In the genomic region with DNA sequence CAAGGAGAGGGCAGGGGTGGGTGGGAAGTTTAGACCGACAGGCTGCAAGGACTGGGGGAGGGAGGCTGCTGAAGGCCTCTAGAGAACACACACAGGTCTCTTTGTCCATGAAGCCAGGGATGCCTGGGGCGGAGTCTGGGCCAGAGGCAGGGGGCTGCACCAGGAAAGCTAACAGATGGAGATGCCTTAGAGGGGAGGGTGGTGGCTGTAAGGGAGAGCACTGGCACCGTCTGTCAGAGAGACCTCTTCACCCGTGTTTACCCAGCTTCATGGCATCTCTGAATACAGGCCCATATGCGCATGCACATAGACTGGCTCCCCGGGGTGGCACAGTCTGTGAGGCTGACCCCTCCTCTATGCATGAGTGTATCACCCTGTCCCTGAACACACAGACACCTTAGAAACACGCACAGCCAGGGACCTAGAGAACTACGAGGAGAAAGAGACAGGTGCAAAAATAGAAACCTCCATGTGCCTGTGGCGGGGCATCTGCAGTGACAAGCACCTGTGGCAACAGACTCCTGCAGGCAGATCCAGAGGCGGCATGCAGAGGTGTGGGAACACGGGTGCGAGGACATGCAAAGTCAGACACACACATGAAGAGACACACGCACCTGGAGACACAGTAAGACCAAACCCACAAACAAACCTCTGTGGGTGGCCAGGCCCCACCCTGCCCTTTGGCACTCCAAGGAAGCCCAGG, we compare ENCODE assay signal across 8 mouse cellular contexts. TPM values are rescaled to one million over a fixed set of nuclear protein-coding genes. Genes with fewer than 3 reads are reported as not detected.
DNase-seq lines count a peak whose midpoint lies in the region; ATAC-seq and TF ChIP-seq lines count a peak whose summit lies in the region.

No protein-coding gene starts in this region.

- TF ChIP-seq POLR2A in limb, embryonic 14.5 days (IDR thresholded peaks at IDR 0.05; ENCODE audit: borderline replicate concordance, extremely low read depth, insufficient read depth, insufficient read length), result no peak
- TF ChIP-seq POLR2A in thymus, adult 2 months (IDR thresholded peaks at IDR 0.05; ENCODE audit: control insufficient read depth, extremely low read depth, insufficient read depth, low read length, poor library complexity), result no peak

- peaks cover 72% of the 10 kb centered on the region for H3K4me1 ChIP-seq in kidney, embryonic 16.5 days (ENCODE audit: insufficient read depth, low read length)
- H3K4me1 ChIP-seq in forebrain, embryonic 11.5 days (replicated peaks; ENCODE audit: control insufficient read depth, insufficient read depth, low read length), result peaks cover 34% of the 10 kb centered on the region
- H3K4me1 ChIP-seq in limb, embryonic 14.5 days (ENCODE audit: control insufficient read depth, insufficient read depth, low read length), result peaks cover 36% of the 10 kb centered on the region
- peaks cover 91% of the 10 kb centered on the region for H3K4me1 ChIP-seq in thymus, adult 2 months (replicated peaks; ENCODE audit: control insufficient read depth, insufficient read depth, low read length)

- no peaks in the 10 kb centered on the region for H3K27me3 ChIP-seq in kidney, embryonic 16.5 days (ENCODE audit: insufficient read depth, low read length)
- H3K27me3 ChIP-seq in forebrain, embryonic 11.5 days (ENCODE audit: control insufficient read depth, insufficient read depth, low read length), result no peaks in the 10 kb centered on the region
- no peaks in the 10 kb centered on the region for H3K27me3 ChIP-seq in limb, embryonic 14.5 days (ENCODE audit: control insufficient read depth, insufficient read depth, low read length)
- H3K27me3 ChIP-seq in thymus, adult 2 months (ENCODE audit: control insufficient read depth, insufficient read depth, low read length), result no peaks in the 10 kb centered on the region

- no peak for DNase-seq in kidney, postnatal 25 days
- peak; percentile 80 for DNase-seq in forebrain, embryonic 11.5 days (ENCODE audit: low spot score)
- no peak for DNase-seq in limb, embryonic 14.5 days (ENCODE audit: low spot score)
- DNase-seq in thymus, adult 2 months, result peak; percentile 30
- no peak for DNase-seq in layer of hippocampus, adult 18-20 months (ENCODE audit: low spot score in 2 of 2)
- no peak for DNase-seq in ovary, postnatal 10 days (ENCODE audit: low spot score)

- TF ChIP-seq CTCF in thymus, adult 2 months (IDR thresholded peaks at IDR 0.05; ENCODE audit: borderline replicate concordance, control insufficient read depth, extremely low read depth, insufficient read depth, low read length, poor library complexity), result no peak

- ATAC-seq in kidney, embryonic 16.5 days (ENCODE audit: low FRiP score, low TSS enrichment), result 0 out of 2 replicates have a peak, but pooled peaks have one; percentile 5
- ATAC-seq in forebrain, embryonic 11.5 days (replicated peaks; ENCODE audit: low FRiP score), result peak; percentile 67
- ATAC-seq in limb, embryonic 14.5 days (ENCODE audit: low FRiP score, low read depth), result no peak
- no peak for ATAC-seq in megakaryocyte progenitor cell, adult 5-6 weeks (replicated peaks; ENCODE audit: poor library complexity)

- no peak overlapping the region for H3K4me3 ChIP-seq in kidney, embryonic 16.5 days (ENCODE audit: low read length)
- no peak overlapping the region for H3K4me3 ChIP-seq in forebrain, embryonic 11.5 days (ENCODE audit: low read depth, low read length)
- H3K4me3 ChIP-seq in limb, embryonic 14.5 days (replicated peaks; ENCODE audit: low read length), result no peak overlapping the region
- H3K4me3 ChIP-seq in thymus, adult 2 months (ENCODE audit: control insufficient read depth, insufficient read depth, low read length), result no peak overlapping the region

- H3K9me3 ChIP-seq in kidney, embryonic 16.5 days (ENCODE audit: low read length), result no peaks in the 10 kb centered on the region
- H3K9me3 ChIP-seq in forebrain, embryonic 11.5 days (ENCODE audit: control insufficient read depth, low read length), result no peaks in the 10 kb centered on the region
- no peaks in the 10 kb centered on the region for H3K9me3 ChIP-seq in limb, embryonic 14.5 days (ENCODE audit: control insufficient read depth, low read length)

- H3K36me3 ChIP-seq in kidney, embryonic 16.5 days (ENCODE audit: insufficient read depth, low read length), result peaks cover 15% of the 10 kb centered on the region; the same call in 1 of the 2 replicates
- peaks cover 4% of the 10 kb centered on the region; the same call in 1 of the 2 replicates for H3K36me3 ChIP-seq in forebrain, embryonic 11.5 days (ENCODE audit: control insufficient read depth, insufficient read depth, low read length)
- H3K36me3 ChIP-seq in limb, embryonic 14.5 days (ENCODE audit: control insufficient read depth, insufficient read depth, low read length), result peaks cover 31% of the 10 kb centered on the region
- H3K36me3 ChIP-seq in thymus, adult 2 months (ENCODE audit: control insufficient read depth, insufficient read depth, low read length), result no peaks in the 10 kb centered on the region

- H3K27ac ChIP-seq in kidney, embryonic 16.5 days (ENCODE audit: low read length), result peak overlapping the region; percentile 74; the same call in 1 of the 2 replicates
- H3K27ac ChIP-seq in forebrain, embryonic 11.5 days (ENCODE audit: low read depth, low read length), result peak overlapping the region; percentile 77
- 0 out of 2 replicates have a peak overlapping the region, but pooled peaks have one; percentile 43 for H3K27ac ChIP-seq in limb, embryonic 14.5 days (replicated peaks; ENCODE audit: low read depth, low read length)
- H3K27ac ChIP-seq in thymus, adult 2 months (ENCODE audit: control insufficient read depth, insufficient read depth, low read length), result peak overlapping the region; percentile 51; the same call in 1 of the 2 replicates

- peak overlapping the region; percentile 82; the same call in 1 of the 2 replicates for H3K4me2 ChIP-seq in kidney, embryonic 16.5 days (replicated peaks; ENCODE audit: low read depth, low read length)
- peak overlapping the region; percentile 70 for H3K4me2 ChIP-seq in forebrain, embryonic 11.5 days (ENCODE audit: low read depth, low read length, severe bottlenecking)
- peak overlapping the region; percentile 91; the same call in 1 of the 2 replicates for H3K4me2 ChIP-seq in limb, embryonic 14.5 days (replicated peaks; ENCODE audit: low read depth, low read length, severe bottlenecking)

- no peak overlapping the region for H3K9ac ChIP-seq in kidney, embryonic 16.5 days (replicated peaks; ENCODE audit: low read length)
- peak overlapping the region; percentile 20; the same call in 1 of the 2 replicates for H3K9ac ChIP-seq in forebrain, embryonic 11.5 days (ENCODE audit: low read length)
- no peak overlapping the region for H3K9ac ChIP-seq in limb, embryonic 14.5 days (ENCODE audit: low read depth, low read length, severe bottlenecking)

- 40% methylated on average over 13 of the region's 13 CpGs for WGBS in kidney, embryonic 16.5 days
- WGBS in forebrain, embryonic 11.5 days, result 41% methylated on average over 13 of the region's 13 CpGs
- WGBS in limb, embryonic 14.5 days, result 54% methylated on average over 13 of the region's 13 CpGs
- WGBS in thymus, adult 2 months, result 37% methylated on average over 13 of the region's 13 CpGs

RNA-seq across cellular contexts. Expression of a gene that starts 29.3 kb away (rescaled TPM):
- 72.6 and 73.7 TPM in 2 replicates for polyA plus RNA-seq in kidney, embryonic 16.5 days (2015; fragmentation: Nextera tagmentation; extraction: Ambion mirVana)
- 90.5 and 99.9 TPM in 2 replicates for polyA plus RNA-seq in forebrain, embryonic 11.5 days (2014; fragmentation: Nextera tagmentation; extraction: Ambion mirVana)
- 85.0 and 108 TPM in 2 replicates for polyA plus RNA-seq in limb, embryonic 14.5 days (2012; rRNA removed)
- 71.9 and 78.1 TPM in 2 replicates for polyA plus RNA-seq in limb, embryonic 14.5 days (2014; fragmentation: Nextera tagmentation; extraction: Ambion mirVana)
- polyA plus RNA-seq in thymus, adult 2 months (2012; rRNA removed), result 165 and 202 TPM in 2 replicates
- total RNA-seq in megakaryocyte progenitor cell, adult 5-6 weeks (2015), result 0.07 TPM in 1 of 2 replicates, not detected in the other
- 0.24 TPM in 1 of 2 replicates, not detected in the other for total RNA-seq in megakaryocyte progenitor cell, adult 5-6 weeks (2017)
- total RNA-seq in layer of hippocampus, adult 18-20 months (2021), result 10 to 100 TPM; 67.6 to 77.5 TPM

Comparison
In these comparisons a context has a peak if more than half of its experiments do, and no peak if none do; other contexts are left out.
1. ATAC-seq: peak in kidney, embryonic 16.5 days (single experiment) and forebrain, embryonic 11.5 days (single experiment); none in limb, embryonic 14.5 days (single experiment) and megakaryocyte progenitor cell, adult 5-6 weeks (single experiment).
2. DNase-seq: peak in forebrain, embryonic 11.5 days (single experiment) and thymus, adult 2 months (single experiment); none in kidney, postnatal 25 days (0 of 2), limb, embryonic 14.5 days (single experiment), layer of hippocampus, adult 18-20 months (0 of 2) and ovary, postnatal 10 days (single experiment).
3. Peak in every context shown above with its lines, with median percentiles within 50 percentile points of each other: H3K27ac ChIP-seq and H3K4me2 ChIP-seq.